Mouse (Mus musculus) forebrain, embryonic 14.5 days (tissue): ENCODE results near the gene Olfm1. TPM values are rescaled to one million over a fixed set of nuclear protein-coding genes. Genes with fewer than 3 reads are reported as not detected.

Source experiments
- ATAC-seq: fragments of 200-750 bp; cut with Nextera tagmentation; 2 replicates; pipeline ENCODE4 v1.8.0; 2017; ENCODE audit warnings: mild to moderate bottlenecking, moderate library complexity
- DNase-seq: peaks from one replicate; pipeline ENCODE4 v3.0.0-alpha.2; 2015; ENCODE audit warnings: low spot score
- H3K27ac ChIP-seq: fragments of 300-500 bp; sonication (generic); 2 replicates; pipeline ENCODE4 v1.5.1; 2014; ENCODE audit warnings: low read depth, mild to moderate bottlenecking, control low read depth, low read length, moderate library complexity
- H3K27me3 ChIP-seq: fragments of 300-500 bp; sonication (generic); replicated peaks from 2 replicates; pipeline ENCODE4 v1.6.1; 2014; ENCODE audit warnings: low read length, control low read depth, mixed read lengths; ENCODE audit not compliant: control insufficient read depth, insufficient read depth
- H3K36me3 ChIP-seq: fragments of 300-500 bp; sonication (generic); 2 replicates; pipeline ENCODE4 v1.6.1; 2014; ENCODE audit warnings: low read length, control low read depth; ENCODE audit not compliant: control insufficient read depth, insufficient read depth
- H3K4me1 ChIP-seq: fragments of 300-500 bp; sonication (generic); 2 replicates; pipeline ENCODE4 v1.6.1; 2014; ENCODE audit warnings: antibody characterized with exemption, low read length, control low read depth; ENCODE audit not compliant: control insufficient read depth, insufficient read depth
- H3K4me2 ChIP-seq: fragments of 300-500 bp; sonication (generic); 2 replicates; pipeline ENCODE4 v1.6.1; 2014; ENCODE audit warnings: mild to moderate bottlenecking, control low read depth, low read length
- H3K4me3 ChIP-seq: fragments of 300-500 bp; sonication (generic); 2 replicates; pipeline ENCODE4 v1.5.1; 2014; ENCODE audit warnings: low read depth, low read length, control low read depth
- H3K9ac ChIP-seq: fragments of 300-500 bp; sonication (generic); 2 replicates; pipeline ENCODE4 v1.6.1; 2014; ENCODE audit warnings: mild to moderate bottlenecking, low read length, control low read depth, moderate library complexity
- H3K9me3 ChIP-seq: fragments of 300-500 bp; sonication (generic); replicated peaks from 2 replicates; pipeline ENCODE4 v1.6.1; 2016; ENCODE audit warnings: low read length, control low read depth, mixed read lengths; ENCODE audit not compliant: control insufficient read depth
- WGBS: fragments of 180-500 bp; shearing (Covaris S2); extraction: QIAGEN DNeasy Blood & Tissue Kit; methylation state at CpG from one replicate; pipeline ENCODE4 v1.1.7; 2014; 5-methylcytosine and 5-hydroxymethylcytosine counted together
- polyA plus RNA-seq: library from polyadenylated mRNA; unstranded; fragments of >200 nt; fragmentation: Nextera tagmentation; extraction: Ambion mirVana; gene quantifications from 2 replicates; pipeline ENCODE4 v1.2.1, GENCODE M21; 2014

The Olfm1 gene
- polyA plus RNA-seq = 173 and 218 TPM in 2 replicates

- no peaks in the 10 kb centered on the region for H3K36me3 ChIP-seq
- no peaks in the 10 kb centered on the region for H3K9me3 ChIP-seq
- H3K27ac ChIP-seq = peak within 1 kb of the TSS; percentile 90
- DNase-seq (peak; percentile 82), ATAC-seq (peak; percentile 82)
- peak within 1 kb of the TSS; percentile 77 for H3K4me3 ChIP-seq
- peak within 1 kb of the TSS; percentile 70 for H3K4me2 ChIP-seq
- H3K9ac ChIP-seq = peak within 1 kb of the TSS; percentile 87
- under 1% methylated on average over 53 of the region's 76 CpGs for WGBS
- H3K4me1 ChIP-seq = peaks cover 32% of the 10 kb centered on the region
- no peaks in the 10 kb centered on the region for H3K27me3 ChIP-seq
Observed at GRCm38 (mm10) chr2:28192821-28193689, at the start of gene Olfm1. Olfm1 (plus strand) TSS chr2:28192992.

GRCm38 (mm10) chr2:28143417-28144045 is 49.3 kb upstream of the Olfm1 start:
- Histone ChIP-seq H3K27me3 (no peaks in the 10 kb centered on the region), H3K36me3 (no peaks in the 10 kb centered on the region), H3K4me1 (peaks cover 4% of the 10 kb centered on the region; the same call in 1 of the 2 replicates), H3K4me3 (no peak overlapping the region), H3K9ac (no peak overlapping the region), H3K27ac (no peak overlapping the region; the same call in 1 of the 2 replicates), H3K9me3 (no peaks in the 10 kb centered on the region), H3K4me2 (no peak overlapping the region)
- ATAC-seq (no peak), DNase-seq (no peak)
- WGBS = 86% methylated on average over 13 of the region's 13 CpGs

GRCm38 (mm10) chr2:28145702-28146101 is 47.1 kb upstream of the Olfm1 start:
- Histone ChIP-seq H3K27ac (no peak overlapping the region), H3K9me3 (no peaks in the 10 kb centered on the region), H3K4me1 (no peaks in the 10 kb centered on the region), H3K4me2 (no peak overlapping the region), H3K9ac (no peak overlapping the region), H3K4me3 (no peak overlapping the region), H3K36me3 (no peaks in the 10 kb centered on the region), H3K27me3 (no peaks in the 10 kb centered on the region)
- 83% methylated on average over 5 of the region's 5 CpGs for WGBS
- DNase-seq (no peak), ATAC-seq (no peak)

GRCm38 (mm10) chr2:28146152-28146551 is 46.6 kb upstream of the Olfm1 start:
- no peaks in the 10 kb centered on the region for H3K9me3 ChIP-seq
- ATAC-seq = no peak
- WGBS = 67% methylated on average over 4 of the region's 4 CpGs

GRCm38 (mm10) chr2:28146685-28147084 is 46.1 kb upstream of the Olfm1 start:
- no peaks in the 10 kb centered on the region for H3K27me3 ChIP-seq
- ATAC-seq (no peak), DNase-seq (no peak)
- no peaks in the 10 kb centered on the region for H3K4me1 ChIP-seq
- H3K4me3 ChIP-seq = no peak overlapping the region
- H3K27ac ChIP-seq = no peak overlapping the region
- no peak overlapping the region for H3K4me2 ChIP-seq
- no peaks in the 10 kb centered on the region for H3K36me3 ChIP-seq
- no peaks in the 10 kb centered on the region for H3K9me3 ChIP-seq
- WGBS = 73% methylated on average over 4 of the region's 4 CpGs
- H3K9ac ChIP-seq = no peak overlapping the region

More at GRCm38 (mm10) chr2:28146152-28146551, 46.6 kb upstream of the Olfm1 start:
- Histone ChIP-seq H3K4me1 (no peaks in the 10 kb centered on the region), H3K4me3 (no peak overlapping the region), H3K27me3 (no peaks in the 10 kb centered on the region), H3K9ac (no peak overlapping the region), H3K36me3 (no peaks in the 10 kb centered on the region), H3K27ac (no peak overlapping the region), H3K4me2 (no peak overlapping the region)
- DNase-seq = no peak

- no peak for ATAC-seq
- 86% methylated on average over 5 of the region's 5 CpGs for WGBS
Observed at GRCm38 (mm10) chr2:28147248-28147794, 45.5 kb upstream of the Olfm1 start.

GRCm38 (mm10) chr2:28149688-28150087 is 43.1 kb upstream of the Olfm1 start:
- Histone ChIP-seq H3K9me3 (no peaks in the 10 kb centered on the region), H3K4me3 (no peak overlapping the region), H3K27ac (no peak overlapping the region), H3K9ac (no peak overlapping the region), H3K27me3 (no peaks in the 10 kb centered on the region), H3K36me3 (no peaks in the 10 kb centered on the region), H3K4me1 (no peaks in the 10 kb centered on the region), H3K4me2 (no peak overlapping the region)
- no peak for ATAC-seq
- DNase-seq = no peak
- 83% methylated on average over 11 of the region's 11 CpGs for WGBS

More at GRCm38 (mm10) chr2:28147248-28147794, 45.5 kb upstream of the Olfm1 start:
- Histone ChIP-seq H3K27ac (no peak overlapping the region), H3K9ac (no peak overlapping the region), H3K36me3 (no peaks in the 10 kb centered on the region), H3K4me2 (no peak overlapping the region), H3K9me3 (no peaks in the 10 kb centered on the region), H3K4me1 (no peaks in the 10 kb centered on the region), H3K27me3 (no peaks in the 10 kb centered on the region), H3K4me3 (no peak overlapping the region)
- DNase-seq = no peak

- H3K9ac ChIP-seq = no peak overlapping the region
- H3K4me2 ChIP-seq = no peak overlapping the region
- WGBS = 74% methylated on average over 7 of the region's 7 CpGs
- H3K36me3 ChIP-seq = no peaks in the 10 kb centered on the region
- no peaks in the 10 kb centered on the region for H3K27me3 ChIP-seq
- H3K27ac ChIP-seq = no peak overlapping the region; the same call in 1 of the 2 replicates
- H3K4me3 ChIP-seq = no peak overlapping the region
- H3K4me1 ChIP-seq = peaks cover 7% of the 10 kb centered on the region
- ATAC-seq (no peak), DNase-seq (no peak)
- H3K9me3 ChIP-seq = no peaks in the 10 kb centered on the region
Observed at GRCm38 (mm10) chr2:28160568-28160967, 32.2 kb upstream of the Olfm1 start.
